In genomic region chr15:67019194-67019661, GRCm38 (mm10) we compare ENCODE assay signal across 8 mouse cellular contexts.
DNase-seq lines count a peak whose midpoint lies in the region; ATAC-seq and TF ChIP-seq lines count a peak whose summit lies in the region.

No protein-coding gene starts in this region.

- no peaks in the 10 kb centered on the region for H3K9me3 ChIP-seq in liver, embryonic 11.5 days (ENCODE audit: control insufficient read depth, low read length)

- ATAC-seq in liver, embryonic 11.5 days (replicated peaks; ENCODE audit: low FRiP score), result no peak

- no peak for TF ChIP-seq POLR2A in liver, adult 2 months (IDR thresholded peaks at IDR 0.05; ENCODE audit: extremely low read depth, insufficient read depth, low read length)
- TF ChIP-seq POLR2A in kidney, adult 2 months (IDR thresholded peaks at IDR 0.05; ENCODE audit: low read depth, low read length), result no peak

- H3K36me3 ChIP-seq in liver, adult 2 months (ENCODE audit: control insufficient read depth, insufficient read depth, low read length), result no peaks in the 10 kb centered on the region
- H3K36me3 ChIP-seq in liver, embryonic 11.5 days (ENCODE audit: control insufficient read depth, insufficient read depth, low read length), result no peaks in the 10 kb centered on the region
- no peaks in the 10 kb centered on the region for H3K36me3 ChIP-seq in kidney, adult 2 months (ENCODE audit: control insufficient read depth, insufficient read depth, low read length)

- no peak overlapping the region for H3K4me3 ChIP-seq in liver, adult 2 months (ENCODE audit: insufficient read depth, low read depth, low read length)
- no peak overlapping the region for H3K4me3 ChIP-seq in liver, embryonic 11.5 days (ENCODE audit: low read depth, low read length)
- no peak overlapping the region for H3K4me3 ChIP-seq in kidney, adult 2 months (ENCODE audit: insufficient read depth, low read depth, low read length)

- no peaks in the 10 kb centered on the region for H3K27me3 ChIP-seq in liver, adult 2 months (ENCODE audit: control insufficient read depth, insufficient read depth, low read length)
- no peaks in the 10 kb centered on the region for H3K27me3 ChIP-seq in liver, embryonic 11.5 days (replicated peaks; ENCODE audit: control insufficient read depth, insufficient read depth, low read length)
- no peaks in the 10 kb centered on the region for H3K27me3 ChIP-seq in kidney, adult 2 months (replicated peaks; ENCODE audit: control insufficient read depth, insufficient read depth, low read length)

- 21% methylated on average over 6 of the region's 6 CpGs for WGBS in liver, adult 2 months
- WGBS in liver, embryonic 11.5 days, result 43% methylated on average over 6 of the region's 6 CpGs
- 3% methylated on average over 6 of the region's 6 CpGs for WGBS in kidney, adult 2 months

- TF ChIP-seq CTCF in liver, adult 2 months (IDR thresholded peaks at IDR 0.05; ENCODE audit: low read depth, low read length), result no peak
- no peak for TF ChIP-seq CTCF in kidney, adult 2 months (conservative IDR thresholded peaks at IDR 0.05; ENCODE audit: insufficient read depth, insufficient read length, low read depth, low read length)

- H3K4me2 ChIP-seq in liver, embryonic 11.5 days, result no peak overlapping the region

- no peak overlapping the region for H3K27ac ChIP-seq in liver, adult 2 months (replicated peaks; ENCODE audit: insufficient read depth, low read depth, low read length)
- H3K27ac ChIP-seq in liver, embryonic 11.5 days (ENCODE audit: low read depth, low read length), result no peak overlapping the region
- peak overlapping the region; percentile 88 for H3K27ac ChIP-seq in kidney, adult 2 months (ENCODE audit: insufficient read depth, low read depth, low read length)

- H3K79me2 ChIP-seq in liver, adult 2 months (ENCODE audit: control insufficient read depth, insufficient read depth, low read length), result no peaks in the 10 kb centered on the region

- H3K4me1 ChIP-seq in liver, adult 2 months (ENCODE audit: control insufficient read depth, insufficient read depth, low read length), result peaks cover 13% of the 10 kb centered on the region
- peaks cover 21% of the 10 kb centered on the region for H3K4me1 ChIP-seq in liver, embryonic 11.5 days (replicated peaks; ENCODE audit: control insufficient read depth, insufficient read depth, low read length)
- peaks cover 29% of the 10 kb centered on the region for H3K4me1 ChIP-seq in kidney, adult 2 months (ENCODE audit: control insufficient read depth, insufficient read depth, low read length)

- DNase-seq in liver, adult 2 months (ENCODE audit: extremely low read depth, low read depth, low spot score), result peak; percentile 68
- no peak for DNase-seq in liver, embryonic 11.5 days (ENCODE audit: low spot score)
- peak; percentile 68 for DNase-seq in forelimb bud, embryonic 11.5 days (ENCODE audit: low read depth, low spot score)
- peak; percentile 96 for DNase-seq in kidney, adult 2 months
- peak; percentile 50 for DNase-seq in lung, postnatal 25 days (ENCODE audit: low spot score)
- DNase-seq in layer of hippocampus, postnatal 25 days (ENCODE audit: extremely low spot score in 1 of 2, low spot score in 1 of 2), result no peak
- DNase-seq in right cerebral cortex, postnatal 36 days (ENCODE audit: low spot score in 2 of 2), result no peak
- DNase-seq in cerebellum, adult 18-20 months, result no peak

- H3K9ac ChIP-seq in liver, adult 2 months (ENCODE audit: low read depth, low read length), result no peak overlapping the region
- H3K9ac ChIP-seq in liver, embryonic 11.5 days (ENCODE audit: low read depth, low read length), result no peak overlapping the region

Comparison
In these comparisons a context has a peak if more than half of its experiments do, and no peak if none do; other contexts are left out.
1. DNase-seq: peak in liver, adult 2 months (single experiment), forelimb bud, embryonic 11.5 days (single experiment), kidney, adult 2 months (single experiment) and lung, postnatal 25 days (single experiment); none in liver, embryonic 11.5 days (single experiment), layer of hippocampus, postnatal 25 days (0 of 2), right cerebral cortex, postnatal 36 days (0 of 2) and cerebellum, adult 18-20 months (0 of 2).